Comparison of ENCODE assay signal across 10 mouse cellular contexts in the genomic region with DNA sequence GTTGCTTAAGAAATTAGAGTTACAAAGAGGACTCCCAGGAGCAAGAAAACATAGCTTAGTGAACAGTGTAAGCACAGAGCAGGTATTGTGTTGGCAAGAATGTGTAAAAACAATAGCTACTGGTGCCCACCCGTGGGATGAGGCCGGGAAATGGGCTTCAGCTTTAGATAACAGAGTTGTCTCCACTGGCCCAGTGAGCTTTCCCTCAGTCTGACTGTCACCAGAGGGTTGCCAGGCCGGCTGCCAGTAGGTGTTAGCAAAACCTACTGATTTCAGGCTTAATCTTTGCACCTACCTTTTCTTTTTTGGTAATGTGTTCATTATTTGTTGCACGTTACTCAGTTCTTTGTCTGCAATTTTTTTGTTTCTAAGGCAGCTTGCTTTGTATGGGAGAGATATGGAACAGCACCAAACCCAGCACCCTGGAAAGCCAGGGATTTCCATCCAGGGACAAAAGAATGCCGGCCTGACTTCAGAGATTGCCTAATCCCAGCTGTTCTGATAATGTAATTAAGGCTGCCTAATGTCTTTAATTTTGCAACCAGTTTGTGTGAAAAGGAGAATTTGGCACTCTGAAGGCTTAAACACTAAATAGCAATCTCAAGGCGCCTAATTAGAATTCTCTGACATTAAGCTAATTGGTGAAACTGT. TPM values are rescaled to one million over a fixed set of nuclear protein-coding genes. Genes with fewer than 3 reads are reported as not detected.
DNase-seq lines count a peak whose midpoint lies in the region; ATAC-seq and TF ChIP-seq lines count a peak whose summit lies in the region.
"Had no signal": no experiment of that assay in that cellular context is flagged by ENCODE, and none has a peak within 500 bp of the region (broad histone marks: within the 10 kb centered on the region; RNA-seq: fewer than 3 reads in every experiment).

No protein-coding gene starts in this region.

- H3K27ac ChIP-seq in layer of hippocampus, adult 2 months: peak overlapping the region; percentile 46; the same call in 1 of the 2 replicates
- no peak overlapping the region for H3K27ac ChIP-seq in forebrain, embryonic 14.5 days (ENCODE audit: low read depth, low read length)
- peak overlapping the region; percentile 63 for H3K27ac ChIP-seq in midbrain, embryonic 12.5 days (replicated peaks)
- H3K27ac ChIP-seq: left cerebral cortex, adult 2 months; liver, embryonic 13.5 days had no signal

- 6% methylated on average over 6 of the region's 6 CpGs for WGBS in forebrain, embryonic 14.5 days
- WGBS in midbrain, embryonic 12.5 days: 14% methylated on average over 6 of the region's 6 CpGs

- no peaks in the 10 kb centered on the region for H3K27me3 ChIP-seq in forebrain, embryonic 14.5 days (replicated peaks; ENCODE audit: control insufficient read depth, insufficient read depth, low read length)
- H3K27me3 ChIP-seq in midbrain, embryonic 12.5 days: 0 out of 2 replicates have a peak, but pooled peaks cover 7% of the 10 kb centered on the region
- H3K27me3 ChIP-seq: liver, embryonic 13.5 days had no signal

- no peak for TF ChIP-seq CTCF in layer of hippocampus, adult 2 months (conservative IDR thresholded peaks at IDR 0.05)
- no peak for TF ChIP-seq CTCF in brain, embryonic 14.5 days (IDR thresholded peaks at IDR 0.05; ENCODE audit: borderline replicate concordance, extremely low read depth, insufficient read depth, insufficient read length)

- no peak for TF ChIP-seq POLR2A in brain, embryonic 14.5 days (IDR thresholded peaks at IDR 0.05; ENCODE audit: borderline replicate concordance, extremely low read depth, insufficient read depth, insufficient read length, poor library complexity, severe bottlenecking)

- peak; percentile 65 for ATAC-seq in forebrain, embryonic 14.5 days
- ATAC-seq in midbrain, embryonic 12.5 days (ENCODE audit: low FRiP score, low read depth): no peak

- H3K4me3 ChIP-seq in layer of hippocampus, adult 2 months: no peak overlapping the region
- H3K4me3 ChIP-seq in forebrain, embryonic 14.5 days (ENCODE audit: low read depth, low read length): no peak overlapping the region
- H3K4me3 ChIP-seq in midbrain, embryonic 12.5 days: no peak overlapping the region
- H3K4me3 ChIP-seq: left cerebral cortex, adult 2 months; liver, embryonic 13.5 days had no signal

- H3K4me1 ChIP-seq in forebrain, embryonic 14.5 days (ENCODE audit: control insufficient read depth, insufficient read depth, low read length): peaks cover 18% of the 10 kb centered on the region
- H3K4me1 ChIP-seq in midbrain, embryonic 12.5 days: peaks cover 29% of the 10 kb centered on the region
- H3K4me1 ChIP-seq: liver, embryonic 13.5 days had no signal

- no peak overlapping the region for H3K4me2 ChIP-seq in forebrain, embryonic 14.5 days (ENCODE audit: low read length)
- no peak overlapping the region for H3K4me2 ChIP-seq in midbrain, embryonic 12.5 days (replicated peaks)
- H3K4me2 ChIP-seq: liver, embryonic 13.5 days had no signal

- H3K9me3 ChIP-seq in forebrain, embryonic 14.5 days (replicated peaks; ENCODE audit: control insufficient read depth, low read length): no peaks in the 10 kb centered on the region
- H3K9me3 ChIP-seq in midbrain, embryonic 12.5 days: no peaks in the 10 kb centered on the region
- H3K9me3 ChIP-seq: liver, embryonic 13.5 days had no signal

- DNase-seq in layer of hippocampus, adult 2 months (ENCODE audit: low spot score in 2 of 2): no peak
- DNase-seq in layer of hippocampus, adult 8-10 months (ENCODE audit: low spot score in 2 of 2): no peak
- DNase-seq in brain, embryonic 14.5 days (ENCODE audit: low read depth): peak; percentile 89
- peak; percentile 86 for DNase-seq in forebrain, embryonic 14.5 days (ENCODE audit: low spot score)
- DNase-seq in testis, postnatal 14 days (ENCODE audit: low spot score): no peak
- no peak for DNase-seq in urinary bladder, postnatal 10 days (ENCODE audit: low spot score)
- DNase-seq: cerebellum, adult 8-10 months; liver, embryonic 13.5 days had no signal

- peaks cover 10% of the 10 kb centered on the region for H3K36me3 ChIP-seq in forebrain, embryonic 14.5 days (ENCODE audit: control insufficient read depth, insufficient read depth, low read length)
- H3K36me3 ChIP-seq in midbrain, embryonic 12.5 days: peaks cover 20% of the 10 kb centered on the region

- no peak overlapping the region for H3K9ac ChIP-seq in forebrain, embryonic 14.5 days (ENCODE audit: low read length)
- H3K9ac ChIP-seq in midbrain, embryonic 12.5 days (replicated peaks): no peak overlapping the region
- H3K9ac ChIP-seq: liver, embryonic 13.5 days had no signal

RNA-seq across cellular contexts. Expression of a gene that starts 35.5 kb away (rescaled TPM):
- 10 to 100 TPM; 14.8 to 15.6 TPM for total RNA-seq in layer of hippocampus, adult 2 months (2021)
- total RNA-seq in layer of hippocampus, adult 8-10 months (2022): 10 to 100 TPM; 14.6 to 17.5 (median 15.9) TPM
- 8.8 and 13.5 TPM in 2 replicates for polyA plus RNA-seq in brain, embryonic 14.5 days (2012; rRNA removed)
- 12.6 and 14.7 TPM in 2 replicates for polyA plus RNA-seq in forebrain, embryonic 14.5 days (2014; fragmentation: Nextera tagmentation; extraction: Ambion mirVana)
- 18.7 and 19.6 TPM in 2 replicates for polyA plus RNA-seq in midbrain, embryonic 12.5 days (2016; fragmentation: Nextera tagmentation; extraction: Ambion mirVana)

Comparison
In these comparisons a context has a peak if more than half of its experiments do, and no peak if none do; other contexts are left out.
1. DNase-seq: peak in brain, embryonic 14.5 days (single experiment) and forebrain, embryonic 14.5 days (single experiment); none in layer of hippocampus, adult 2 months (0 of 2), layer of hippocampus, adult 8-10 months (0 of 2), testis, postnatal 14 days (single experiment) and urinary bladder, postnatal 10 days (single experiment).